Mouse (Mus musculus) large intestine, adult 2 months (tissue): Measurements from ENCODE around the gene Abraxas1. TPM values are rescaled to one million over a fixed set of nuclear protein-coding genes. Genes with fewer than 3 reads are reported as not detected.

Experiments used
- DNase-seq: peaks from one replicate; pipeline ENCODE4 v3.0.0-alpha.2; 2012; ENCODE audit warnings: low read depth, low spot score
- WGBS: fragments of 180-500 bp; shearing (Covaris S2); methylation state at CpG from one replicate; pipeline ENCODE4 v1.1.7; 2018; 5-methylcytosine and 5-hydroxymethylcytosine counted together
- polyA plus RNA-seq: library from polyadenylated mRNA; depleted of rRNA; stranded (reverse); fragments of >200 nt; gene quantifications from 2 replicates; pipeline ENCODE4 v1.2.3, GENCODE M21; 2012

The Abraxas1 gene
- polyA plus RNA-seq, 1 experiment = 3.3 TPM

GRCm38 (mm10) chr5:100826531-100826930 lies 5.8 kb upstream of the Abraxas1 start:
- 48% methylated on average over 7 of the region's 7 CpGs for WGBS
- DNase-seq = no peak

- 21% methylated on average over 2 of the region's 2 CpGs for WGBS
- no peak for DNase-seq
These were observed 5.2 kb upstream of the Abraxas1 start for GRCm38 (mm10) chr5:100825975-100826374.

GRCm38 (mm10) chr5:100822826-100823225 lies 2.1 kb upstream of the Abraxas1 start:
- no peak for DNase-seq
- 74% methylated on average over 7 of the region's 7 CpGs for WGBS

GRCm38 (mm10) chr5:100821375-100821774 lies 610 bp upstream of the Abraxas1 start:
- DNase-seq = no peak
- 59% methylated on average over 8 of the region's 8 CpGs for WGBS

GRCm38 (mm10) chr5:100819568-100820480 lies 941 bp downstream of the Abraxas1 start:
- no peak for DNase-seq
- 31% methylated on average over 16 of the region's 16 CpGs for WGBS

GRCm38 (mm10) chr5:100818341-100818740 lies 2.4 kb downstream of the Abraxas1 start:
- no peak for DNase-seq
- WGBS = 37% methylated on average over 4 of the region's 4 CpGs

- under 1% methylated on average over 67 of the region's 67 CpGs for WGBS
- DNase-seq = peak; percentile 85
These were observed 22.5 kb downstream of the Abraxas1 start, which contains the start of the genes Helq and Mrps18c for GRCm38 (mm10) chr5:100798165-100798860. Gene Helq, minus strand, starts transcription at chr5:100798598. Gene Mrps18c, plus strand, starts transcription at chr5:100798627.

GRCm38 (mm10) chr5:100794084-100794483 lies 26.7 kb downstream of the Abraxas1 start:
- WGBS = 74% methylated on average over 5 of the region's 5 CpGs
- no peak for DNase-seq

GRCm38 (mm10) chr5:100792261-100792660 lies 28.5 kb downstream of the Abraxas1 start:
- WGBS = 78% methylated on average over 7 of the region's 7 CpGs
- no peak for DNase-seq

- DNase-seq = no peak
- WGBS = 84% methylated on average over 9 of the region's 9 CpGs
These were observed 33.2 kb downstream of the Abraxas1 start for GRCm38 (mm10) chr5:100787527-100787926.

GRCm38 (mm10) chr5:100779002-100779401 lies 41.8 kb downstream of the Abraxas1 start:
- 96% methylated on average over 13 of the region's 13 CpGs for WGBS

GRCm38 (mm10) chr5:100776900-100777299 lies 43.9 kb downstream of the Abraxas1 start:
- WGBS = 92% methylated on average over 5 of the region's 5 CpGs
- no peak for DNase-seq

More at GRCm38 (mm10) chr5:100779002-100779401, 41.8 kb downstream of the Abraxas1 start:
- no peak for DNase-seq

- DNase-seq = no peak
- 52% methylated on average over 13 of the region's 13 CpGs for WGBS
These were observed 44.9 kb downstream of the Abraxas1 start for GRCm38 (mm10) chr5:100775778-100776404.

- no peak for DNase-seq
- WGBS = 85% methylated on average over 4 of the region's 4 CpGs
These were observed 49.2 kb downstream of the Abraxas1 start for GRCm38 (mm10) chr5:100771575-100771974.

GRCm38 (mm10) chr5:100766026-100766425 lies 54.7 kb downstream of the Abraxas1 start:
- no peak for DNase-seq
- WGBS = 94% methylated on average over 7 of the region's 7 CpGs

- no peak for DNase-seq
- WGBS = 85% methylated on average over 7 of the region's 7 CpGs
These were observed 59.0 kb downstream of the Abraxas1 start for GRCm38 (mm10) chr5:100761736-100762135.

- WGBS = 63% methylated on average over 10 of the region's 10 CpGs
These were observed 60.6 kb downstream of the Abraxas1 start for GRCm38 (mm10) chr5:100760049-100760663.

GRCm38 (mm10) chr5:100758121-100758520 lies 62.6 kb downstream of the Abraxas1 start:
- no peak for DNase-seq
- 93% methylated on average over 5 of the region's 5 CpGs for WGBS

More at GRCm38 (mm10) chr5:100760049-100760663, 60.6 kb downstream of the Abraxas1 start:
- DNase-seq = no peak
